Mouse (Mus musculus) kidney, adult 2 months (tissue): ENCODE measurements around the gene Inhbb. TPM values are rescaled to one million over a fixed set of nuclear protein-coding genes. Genes with fewer than 3 reads are reported as not detected.
A peak's percentile ranks its signal among the peaks of the same experiment; 100 is the strongest.

ENCODE experiments used
- DNase-seq: peaks from one replicate; pipeline ENCODE4 v3.0.0; 2021
- H3K27ac ChIP-seq: fragments of 200-500 bp; 2 replicates; pipeline ENCODE4 v1.5.1; 2012; ENCODE audit warnings: low read depth, low read length, control low read depth, inconsistent platforms; ENCODE audit not compliant: insufficient read depth
- H3K27me3 ChIP-seq: fragments of 200-500 bp; replicated peaks from 2 replicates; pipeline ENCODE4 v1.6.1; 2012; ENCODE audit warnings: mild to moderate bottlenecking, moderate library complexity, low read length, inconsistent platforms; ENCODE audit not compliant: control insufficient read depth, insufficient read depth
- H3K36me3 ChIP-seq: fragments of 200-500 bp; 2 replicates; pipeline ENCODE4 v1.6.1; 2012; ENCODE audit warnings: mild to moderate bottlenecking, moderate library complexity, low read length, inconsistent platforms; ENCODE audit not compliant: control insufficient read depth, insufficient read depth
- H3K4me1 ChIP-seq: fragments of 200-500 bp; 2 replicates; pipeline ENCODE4 v1.6.1; 2011; ENCODE audit warnings: low read length; ENCODE audit not compliant: control insufficient read depth, insufficient read depth
- H3K4me3 ChIP-seq: fragments of 200-500 bp; 2 replicates; pipeline ENCODE4 v1.5.1; 2011; ENCODE audit warnings: mild to moderate bottlenecking, low read depth, low read length, control low read depth; ENCODE audit not compliant: insufficient read depth
- CTCF ChIP-seq: fragments of 200-500 bp; conservative IDR thresholded peaks from 2 replicates; pipeline ENCODE4 v1.5.1; 2011; ENCODE audit warnings: low read depth, mild to moderate bottlenecking, control low read depth, low read length, moderate library complexity, mixed read lengths; ENCODE audit not compliant: insufficient read depth, insufficient read length
- POLR2A ChIP-seq: fragments of 200-500 bp; IDR thresholded peaks from one replicate; pipeline ENCODE4 v1.6.1; 2011; ENCODE audit warnings: low read depth, low read length, control low read depth
- WGBS: fragments of 180-500 bp; shearing (Covaris S2); methylation state at CpG from one replicate; pipeline ENCODE4 v1.1.7; 2018; 5-methylcytosine and 5-hydroxymethylcytosine counted together
- polyA plus RNA-seq: library from polyadenylated mRNA; depleted of rRNA; stranded (reverse); fragments of >200 nt; gene quantifications from 2 replicates; pipeline ENCODE4 v1.2.3, GENCODE M21; 2012; rRNA removed

The Inhbb gene
- 0.72 and 0.81 TPM in 2 replicates for polyA plus RNA-seq

GRCm38 (mm10) chr1:119421576-119422421 is at the start of gene Inhbb:
TSS of gene Inhbb (minus strand) at chr1:119422248.
- no peak within 1 kb of the TSS for H3K27ac ChIP-seq
- TF ChIP-seq CTCF (no peak), POLR2A (no peak)
- no peaks in the 10 kb centered on the region for H3K36me3 ChIP-seq
- H3K4me3 ChIP-seq = peak within 1 kb of the TSS; percentile 53
- H3K27me3 ChIP-seq = no peaks in the 10 kb centered on the region
- no peaks in the 10 kb centered on the region for H3K4me1 ChIP-seq
- under 1% methylated on average over 89 of the region's 92 CpGs for WGBS
- DNase-seq = peak; percentile 30

- no peaks in the 10 kb centered on the region for H3K36me3 ChIP-seq
- peak; percentile 45 for TF ChIP-seq CTCF
- no peak for TF ChIP-seq POLR2A
- no peak overlapping the region for H3K27ac ChIP-seq
- WGBS = 52% methylated on average over 2 of the region's 2 CpGs
- peak; percentile 61 for DNase-seq
- H3K4me1 ChIP-seq = no peaks in the 10 kb centered on the region
- H3K4me3 ChIP-seq = no peak overlapping the region
- H3K27me3 ChIP-seq = no peaks in the 10 kb centered on the region
Observed at GRCm38 (mm10) chr1:119463386-119463785, 41.3 kb upstream of the Inhbb start.

DNA sequence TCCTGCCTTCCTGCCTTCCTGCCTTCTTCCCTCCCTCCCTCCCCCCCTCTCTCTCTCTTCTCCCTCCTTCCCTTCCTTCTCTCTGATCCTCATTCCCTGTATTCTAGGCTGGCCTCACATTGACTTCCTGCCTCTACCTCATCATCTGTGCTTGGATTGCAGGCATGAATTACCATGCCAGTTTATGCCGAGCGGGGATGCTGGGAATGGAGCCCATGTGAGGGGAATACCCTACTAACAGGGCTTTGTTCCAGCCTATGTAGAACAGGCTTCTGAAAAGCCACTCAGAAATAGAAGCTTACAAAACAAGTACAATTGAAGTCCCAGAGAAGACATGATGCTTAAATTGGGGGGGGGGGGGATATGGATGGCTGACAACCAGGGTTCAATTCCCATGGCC is 38.0 kb upstream of the Inhbb start:
- no peak for DNase-seq
- Histone ChIP-seq H3K4me1 (peaks cover 5% of the 10 kb centered on the region; the same call in 1 of the 2 replicates), H3K4me3 (no peak overlapping the region), H3K27me3 (no peaks in the 10 kb centered on the region), H3K36me3 (no peaks in the 10 kb centered on the region), H3K27ac (no peak overlapping the region)
- no peak for TF ChIP-seq POLR2A
- no peak for TF ChIP-seq CTCF
- 75% methylated on average over 2 of the region's 2 CpGs for WGBS

GRCm38 (mm10) chr1:119457993-119458605 is 36.1 kb upstream of the Inhbb start:
- peak; percentile 70 for DNase-seq
- no peaks in the 10 kb centered on the region for H3K36me3 ChIP-seq
- H3K27me3 ChIP-seq = no peaks in the 10 kb centered on the region
- H3K27ac ChIP-seq = no peak overlapping the region
- no peak overlapping the region for H3K4me3 ChIP-seq
- H3K4me1 ChIP-seq = peaks cover 5% of the 10 kb centered on the region; the same call in 1 of the 2 replicates
- TF ChIP-seq CTCF (peak; percentile 73), POLR2A (no peak)
- 7% methylated on average over 10 of the region's 10 CpGs for WGBS

GRCm38 (mm10) chr1:119457528-119457855 is 35.4 kb upstream of the Inhbb start:
- no peaks in the 10 kb centered on the region for H3K36me3 ChIP-seq
- DNase-seq = peak; percentile 20
- 0 out of 2 replicates have a peak overlapping the region, but pooled peaks have one; percentile 16 for H3K4me3 ChIP-seq
- 27% methylated on average over 5 of the region's 5 CpGs for WGBS
- H3K4me1 ChIP-seq = peaks cover 5% of the 10 kb centered on the region; the same call in 1 of the 2 replicates
- H3K27ac ChIP-seq = no peak overlapping the region
- H3K27me3 ChIP-seq = no peaks in the 10 kb centered on the region
- no peak for TF ChIP-seq POLR2A
- no peak for TF ChIP-seq CTCF

DNA sequence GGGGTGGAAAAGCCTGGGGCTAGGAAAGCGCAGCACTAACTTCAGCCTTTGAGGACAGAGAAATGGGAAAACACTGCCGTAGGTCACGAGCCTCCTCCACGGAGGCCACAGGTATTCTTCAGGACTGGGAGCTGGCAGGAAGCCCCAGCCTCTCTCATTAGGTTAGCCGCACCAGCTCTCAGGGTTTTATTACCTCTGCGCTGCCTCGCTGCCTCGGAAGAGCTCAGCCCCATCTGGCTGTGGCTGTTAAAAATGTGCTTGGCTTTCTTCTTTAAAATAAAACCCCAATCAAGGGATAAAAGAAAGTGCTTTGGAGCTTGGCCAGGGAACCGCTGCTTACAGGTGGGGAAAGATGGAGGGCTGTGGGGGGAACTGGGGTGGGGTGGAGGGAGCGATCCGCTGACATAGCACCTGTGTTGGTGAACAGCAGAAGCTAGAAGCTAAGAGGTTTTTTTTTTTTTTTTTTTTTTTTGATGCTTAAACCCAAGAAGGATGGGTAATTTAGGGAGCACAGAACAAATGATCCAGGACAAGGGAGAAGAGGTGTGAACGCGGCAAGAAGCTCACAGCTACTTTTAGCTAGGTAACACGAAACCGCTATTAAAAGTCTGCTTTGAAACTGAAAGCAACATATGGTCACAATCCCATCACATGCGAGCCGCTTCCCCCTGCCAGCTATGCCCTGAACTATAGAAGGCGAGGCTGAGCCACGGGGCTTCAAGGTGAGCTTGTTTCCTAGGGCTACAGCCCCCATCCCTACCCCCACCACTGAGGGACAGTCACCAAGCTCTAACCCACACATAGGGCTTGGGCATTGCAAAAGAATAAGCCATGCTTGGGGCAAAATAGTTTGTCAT is 34.9 kb upstream of the Inhbb start:
- 12% methylated on average over 19 of the region's 19 CpGs for WGBS
- Histone ChIP-seq H3K27me3 (no peaks in the 10 kb centered on the region), H3K36me3 (no peaks in the 10 kb centered on the region), H3K4me1 (peaks cover 5% of the 10 kb centered on the region; the same call in 1 of the 2 replicates), H3K27ac (no peak overlapping the region), H3K4me3 (0 out of 2 replicates have a peak overlapping the region, but pooled peaks have one; percentile 16)
- peak; percentile 39 for DNase-seq
- TF ChIP-seq POLR2A (no peak), CTCF (no peak)
